Mouse (Mus musculus): ENCODE measurements at regions not wholly inside any gene's neighbourhood (a gene's known extent, or its start where the extent isn't known, plus 50 kb on each side); places are given as distances from the start of the nearest gene placed in this dataset.
"Not testable (repeated sequence)": the region's sequence is repeated elsewhere in the genome, so short reads cannot be mapped to it uniquely, and the experiment has no call there.

DNA sequence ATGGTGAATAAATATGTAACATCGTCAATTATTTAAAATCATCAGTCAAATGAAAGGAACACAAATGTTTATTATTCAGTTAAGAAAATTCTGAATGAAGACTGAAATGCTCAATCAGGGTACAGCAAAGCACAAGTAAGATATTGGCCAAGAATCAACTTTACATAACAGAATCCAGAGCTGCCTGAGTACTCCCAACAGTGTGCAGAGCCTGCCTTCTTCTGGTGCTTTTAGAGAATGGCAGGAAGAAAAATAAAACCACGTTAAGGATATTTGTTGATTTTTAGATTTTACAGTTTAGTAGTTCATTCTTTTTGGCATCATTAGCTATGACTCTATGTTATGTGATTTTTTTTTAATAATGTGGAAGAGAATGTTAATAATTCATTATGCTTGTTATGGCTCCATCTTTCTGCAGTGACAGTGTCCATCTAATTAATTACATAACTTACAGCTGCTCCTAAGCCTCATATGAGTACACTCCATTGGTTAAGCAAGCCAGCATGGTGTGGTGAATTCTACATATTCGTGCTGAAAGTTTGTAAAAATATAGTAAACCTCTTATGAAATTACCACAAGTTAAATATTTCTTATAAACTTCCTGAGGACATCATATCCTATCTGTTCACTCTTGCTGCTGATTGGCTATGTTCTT is 579.0 kb downstream of the Kcna4 start:
- no peak for DNase-seq

DNA sequence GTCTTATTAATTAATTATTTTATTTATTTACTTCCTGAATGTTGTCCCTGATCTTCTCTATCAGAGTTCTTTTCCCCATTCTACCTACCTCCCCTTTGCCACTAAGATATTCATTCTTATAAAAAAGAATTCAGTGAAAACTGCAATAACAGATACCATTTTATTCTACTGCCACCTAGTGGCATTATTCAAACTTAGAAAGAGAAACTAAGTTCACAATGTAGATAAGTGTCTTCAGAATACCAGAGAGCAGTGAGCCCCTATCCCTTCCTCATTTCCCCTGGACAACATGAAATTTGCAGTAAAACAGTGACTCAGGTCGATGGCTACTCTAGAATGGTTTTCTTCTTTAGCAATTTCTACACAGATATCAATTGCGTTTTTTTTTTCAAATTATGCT is 589.2 kb downstream of the Kcna4 start:
- no peak for DNase-seq

DNA sequence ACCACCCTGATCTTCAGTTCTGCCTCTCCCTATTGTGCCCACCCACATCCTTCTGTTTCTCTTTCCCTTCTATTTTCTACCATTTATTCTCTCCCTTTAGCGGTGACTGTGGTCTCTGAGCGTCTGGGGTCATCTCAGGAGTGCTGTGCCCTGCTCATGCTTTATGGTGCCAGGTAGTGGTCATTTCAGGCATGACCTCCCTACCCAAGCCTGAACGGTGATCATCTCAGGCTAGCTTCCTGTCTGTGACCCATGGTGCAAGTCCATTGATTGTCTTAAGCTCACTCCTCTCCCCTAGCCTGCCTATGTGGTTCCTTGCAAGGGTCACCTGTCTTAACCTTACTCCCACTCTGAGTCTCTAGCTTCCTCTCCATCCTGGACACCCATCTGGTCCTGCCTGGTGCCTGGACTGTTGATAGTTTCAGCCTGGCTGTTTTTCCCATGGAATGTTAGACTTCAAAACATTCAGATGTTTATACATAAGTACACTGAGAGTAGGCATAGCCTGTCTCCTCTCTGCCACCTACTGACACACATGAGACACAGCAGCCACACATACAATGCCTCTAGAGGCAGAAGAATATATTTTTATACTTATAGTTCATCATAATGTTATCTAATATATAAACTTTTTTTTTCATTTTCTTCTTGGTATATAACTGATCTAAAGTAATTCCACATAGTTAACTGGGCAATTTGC is 595.8 kb downstream of the Kcna4 start:
- DNase-seq, result no peak

DNA sequence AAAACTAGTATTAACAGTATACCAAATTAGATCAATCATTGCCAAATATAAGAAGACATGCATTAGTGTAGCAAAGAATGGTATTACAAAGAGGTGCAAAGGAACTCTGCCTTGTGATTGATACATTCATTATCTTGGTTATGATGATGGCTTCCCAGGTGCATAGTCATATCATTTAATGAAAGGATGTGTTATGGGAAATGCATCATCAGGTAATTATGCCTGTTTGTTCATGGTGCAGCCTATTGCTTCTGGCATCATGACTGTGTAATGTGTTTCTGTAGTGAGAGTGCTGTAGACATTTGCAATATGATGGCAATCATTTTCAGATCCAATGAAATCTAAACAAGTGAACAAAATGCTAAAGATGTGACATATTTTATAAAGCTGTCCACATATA is 597.8 kb downstream of the Kcna4 start:
- DNase-seq, result no peak

DNA sequence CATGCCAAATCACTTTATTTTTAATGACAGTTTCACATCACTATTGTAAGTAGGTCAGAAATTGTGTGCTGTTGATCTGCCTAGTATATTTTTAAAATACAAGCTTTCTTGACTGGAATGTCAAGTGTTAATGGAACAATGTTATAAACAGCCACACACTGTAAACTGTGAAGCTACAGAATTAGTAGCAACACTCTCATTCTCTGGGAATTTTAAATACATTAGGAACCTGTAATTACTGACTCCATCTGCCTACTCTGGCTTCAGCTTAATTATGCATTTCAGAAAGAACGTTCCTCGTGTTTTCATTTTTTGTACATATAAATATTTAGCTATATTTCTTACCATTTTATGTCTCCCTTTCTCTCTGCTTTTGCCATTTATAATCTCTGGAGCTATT is 634.7 kb downstream of the Kcna4 start:
- DNase-seq, result no peak

DNA sequence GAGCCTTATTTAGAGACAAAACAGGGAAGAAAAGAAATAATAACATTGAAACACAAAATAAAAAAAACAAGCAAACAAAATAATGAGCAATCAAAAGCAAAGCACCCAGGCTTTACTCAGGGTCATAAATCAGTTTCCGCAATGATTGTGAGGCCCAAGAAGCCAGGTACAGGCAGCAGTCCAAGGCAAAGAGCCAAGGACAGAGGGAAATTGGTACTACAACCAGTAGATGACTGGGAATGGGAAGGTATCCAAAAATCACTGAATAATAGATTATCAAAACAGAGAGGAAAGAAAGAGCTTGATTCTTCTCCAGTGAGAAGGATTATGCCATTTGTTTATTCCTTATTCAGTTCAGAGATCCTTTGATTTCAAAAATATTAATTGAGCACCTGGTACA is 636.2 kb downstream of the Kcna4 start:
- peak; percentile 6 for DNase-seq

DNA sequence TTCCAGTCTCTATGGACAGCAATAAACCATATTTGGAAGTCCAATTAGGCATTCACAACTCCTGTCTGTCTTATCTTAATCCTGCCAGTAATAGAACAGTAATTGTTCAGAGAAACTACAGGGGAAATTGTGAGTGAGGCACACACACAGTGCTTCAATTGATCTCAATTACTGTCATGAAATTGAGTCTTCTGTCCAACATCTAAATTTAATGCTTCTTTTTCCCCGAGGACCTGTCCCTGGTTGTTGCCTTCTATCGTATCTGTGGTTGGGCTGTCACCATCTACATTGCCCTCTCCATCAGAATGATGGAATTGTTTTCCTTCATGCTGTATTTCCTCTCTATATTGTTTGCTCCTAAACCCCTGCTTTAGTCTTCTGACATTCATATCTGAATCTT is 644.9 kb downstream of the Kcna4 start:
- DNase-seq, result no peak

DNA sequence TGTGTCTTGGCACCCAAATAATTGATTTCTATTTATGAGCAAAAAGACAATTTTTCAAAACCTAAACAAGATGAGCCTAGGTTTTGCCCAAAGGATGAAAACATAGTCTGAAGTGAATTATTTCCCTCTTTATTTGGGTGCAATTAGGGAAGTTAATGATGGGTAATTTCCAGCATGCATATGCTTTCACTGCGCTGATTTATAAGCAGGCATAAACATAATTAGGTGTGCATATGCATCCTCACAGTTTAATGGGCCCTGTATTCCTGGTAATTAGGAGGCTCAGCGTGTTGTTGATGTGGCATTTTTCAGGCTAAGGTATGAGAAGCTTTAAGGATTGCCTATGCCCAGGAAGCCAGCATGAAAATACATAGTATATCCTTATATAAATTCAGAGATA is 645.3 kb downstream of the Kcna4 start:
- DNase-seq, result no peak

DNA sequence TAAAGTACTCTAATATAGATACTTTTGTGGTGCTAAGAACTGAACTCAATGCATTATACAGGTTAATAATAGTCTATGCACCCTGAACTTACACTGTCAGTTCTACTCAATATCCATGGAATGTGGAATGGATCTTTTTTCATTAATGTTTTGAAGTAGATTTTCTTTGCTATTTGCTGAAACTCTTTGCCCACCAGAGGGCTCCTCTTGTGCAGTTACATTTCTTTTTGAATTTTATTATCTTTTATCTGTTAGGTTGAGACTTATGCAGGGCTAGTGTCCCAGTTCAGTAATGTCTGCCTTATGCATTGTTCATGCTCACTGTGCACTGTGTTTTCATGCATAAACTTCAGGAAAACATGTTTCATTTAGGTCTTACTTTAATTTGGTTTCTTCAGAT is 650.9 kb downstream of the Kcna4 start:
- no peak for DNase-seq

DNA sequence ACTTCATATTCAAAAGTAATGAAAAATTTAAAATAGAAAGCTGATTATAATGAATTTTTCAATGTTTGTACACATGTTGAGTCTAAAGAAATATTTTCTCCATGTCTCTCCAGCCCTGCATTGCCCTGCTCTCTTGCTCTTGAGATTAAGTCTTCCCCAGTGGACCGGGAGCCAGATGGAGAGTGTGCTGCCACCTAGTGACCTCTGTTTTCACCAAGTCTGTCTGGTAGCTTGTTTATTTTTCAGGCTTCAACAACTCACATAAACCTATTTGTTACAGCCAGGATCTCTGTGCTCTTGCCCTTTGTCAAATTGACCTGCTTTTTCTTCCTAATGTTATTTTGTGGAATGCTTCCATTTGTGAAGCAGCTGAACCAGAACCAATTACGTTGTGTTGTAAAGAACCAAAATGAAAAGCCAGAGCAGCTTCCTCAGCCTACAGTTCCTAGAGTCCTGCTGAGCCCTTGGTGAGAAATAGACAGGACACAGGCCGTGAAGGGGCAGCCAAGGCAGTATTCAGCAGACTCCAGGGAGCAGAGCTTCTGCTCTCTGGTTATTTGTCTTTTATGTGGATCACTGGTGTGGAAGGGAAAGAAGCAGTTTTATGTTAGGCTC is 655.5 kb downstream of the Kcna4 start:
- peak; percentile 28 for DNase-seq

DNA sequence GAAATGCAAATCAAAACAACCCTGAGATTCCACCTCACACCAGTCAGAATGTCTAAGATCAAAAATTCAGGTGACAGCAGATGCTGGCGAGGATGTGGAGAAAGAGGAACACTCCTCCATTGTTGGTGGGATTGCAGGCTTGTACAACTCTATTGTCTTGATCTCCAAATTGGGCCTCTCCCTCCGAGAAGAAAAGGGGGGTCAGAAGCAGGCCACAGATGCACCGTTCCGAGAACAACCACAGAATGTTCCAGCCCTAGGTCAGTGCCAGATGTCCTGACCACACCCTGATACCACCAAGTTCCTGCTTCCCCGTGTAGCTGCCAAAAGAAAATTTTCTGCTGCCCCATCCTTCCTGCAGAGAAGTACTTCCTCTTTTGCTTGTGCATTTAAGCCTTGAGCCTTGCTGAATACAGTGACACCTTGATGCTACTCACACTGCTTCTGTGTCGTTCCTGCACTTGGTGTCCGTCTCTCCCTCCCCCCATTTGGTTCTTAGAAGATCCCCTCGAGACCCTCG is 665.2 kb downstream of the Kcna4 start:
- not testable (repeated sequence) for DNase-seq

DNA sequence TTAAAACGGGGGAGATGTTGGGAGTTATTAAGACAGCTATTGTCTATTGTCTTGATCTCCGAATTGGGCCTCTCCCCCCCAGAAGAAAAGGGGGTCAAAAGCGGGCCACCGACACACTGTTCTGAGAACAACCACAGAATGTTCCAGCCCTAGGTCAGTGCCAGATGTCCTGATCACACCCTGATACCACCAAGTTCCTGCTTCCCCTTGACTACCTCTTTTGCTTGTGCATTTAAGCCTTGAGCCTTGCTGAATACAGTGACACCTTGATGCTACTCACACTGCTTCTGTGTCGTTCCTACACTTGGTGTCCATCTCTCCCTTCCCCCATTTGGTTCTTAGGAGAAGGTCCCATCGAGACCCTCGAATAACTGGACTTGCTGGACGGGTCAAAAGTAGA is 673.5 kb downstream of the Kcna4 start:
- not testable (repeated sequence) for DNase-seq

DNA sequence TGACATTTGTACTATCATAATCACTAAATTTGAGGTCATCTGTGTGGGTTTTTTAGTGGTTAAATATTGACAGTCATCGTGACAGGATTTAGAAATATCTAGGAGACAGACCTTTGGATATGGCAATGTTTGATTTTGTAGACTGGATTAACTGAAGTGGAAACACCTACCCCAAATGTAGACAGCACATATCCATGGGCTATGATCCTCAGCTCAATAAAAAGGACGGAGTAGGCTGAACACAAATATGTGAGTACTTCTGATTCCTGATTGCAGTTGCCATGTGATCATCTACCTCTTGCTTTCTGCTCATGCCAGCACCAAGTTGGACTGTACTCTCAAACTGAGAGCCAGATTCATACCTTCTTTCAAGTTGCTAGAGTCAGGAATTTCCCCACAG is 674.4 kb downstream of the Kcna4 start:
- DNase-seq, result no peak

DNA sequence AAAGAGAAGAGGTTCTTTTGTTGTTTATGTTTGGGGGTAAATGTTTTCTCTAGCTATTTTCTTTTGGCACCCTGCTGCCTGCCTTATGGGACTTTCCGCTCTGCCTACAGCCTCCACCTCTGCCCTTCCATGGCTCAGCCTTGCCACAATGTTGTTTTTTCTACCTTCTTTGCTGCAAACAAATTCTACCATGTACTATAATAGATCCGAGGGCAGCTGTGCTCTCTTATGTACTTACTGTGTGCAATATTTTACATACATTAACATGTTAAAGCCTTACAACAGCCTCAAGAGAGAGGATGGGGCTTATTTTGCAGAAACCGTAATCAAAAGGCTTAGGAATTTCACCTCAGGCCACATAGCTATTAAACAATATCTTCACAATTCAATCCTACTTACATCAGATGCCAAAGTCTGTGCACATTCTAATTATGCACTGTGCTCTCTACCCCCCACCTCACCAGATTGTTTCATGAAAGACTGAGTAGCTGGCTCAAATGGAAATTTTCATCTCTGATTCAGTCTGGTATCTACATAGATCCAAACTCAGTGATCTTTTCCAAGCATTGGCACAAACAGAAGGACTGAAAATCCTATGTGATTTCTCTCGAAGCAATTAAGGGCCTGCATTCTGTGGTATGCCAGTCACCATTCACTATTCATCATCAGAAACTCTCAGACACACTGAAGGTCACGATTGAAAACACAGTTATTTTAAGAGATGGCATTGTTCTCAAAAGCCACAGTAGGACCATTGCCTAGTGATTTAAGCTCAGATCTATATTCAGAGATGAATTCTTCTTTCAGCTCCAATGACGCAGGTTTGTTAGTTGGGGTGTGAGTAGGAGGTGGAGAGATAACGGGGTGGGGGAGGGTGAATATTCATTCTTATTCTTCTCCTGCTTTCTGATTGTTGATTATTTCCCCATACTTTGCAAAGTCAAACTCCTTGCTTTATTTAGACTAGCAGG is 675.2 kb downstream of the Kcna4 start:
- no peak for DNase-seq

DNA sequence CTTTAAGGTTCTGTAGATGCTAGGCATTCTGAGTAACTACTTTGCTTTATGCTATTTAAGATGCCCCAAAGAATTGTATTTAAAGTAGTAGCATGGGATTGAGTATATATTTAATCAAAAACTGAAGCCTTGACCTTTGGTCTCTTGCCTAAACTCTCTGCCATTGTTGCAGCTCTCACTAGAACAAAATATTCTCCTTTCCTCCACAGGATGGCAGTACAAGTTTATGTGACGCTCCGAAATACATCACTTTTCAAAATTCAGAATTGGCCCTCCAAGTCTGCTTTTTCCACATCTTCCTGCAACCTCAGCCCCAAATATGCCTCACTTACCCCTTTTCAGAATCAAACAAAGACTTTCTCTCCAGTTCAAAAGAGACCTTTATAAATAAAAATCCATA is 678.1 kb downstream of the Kcna4 start:
- no peak for DNase-seq

DNA sequence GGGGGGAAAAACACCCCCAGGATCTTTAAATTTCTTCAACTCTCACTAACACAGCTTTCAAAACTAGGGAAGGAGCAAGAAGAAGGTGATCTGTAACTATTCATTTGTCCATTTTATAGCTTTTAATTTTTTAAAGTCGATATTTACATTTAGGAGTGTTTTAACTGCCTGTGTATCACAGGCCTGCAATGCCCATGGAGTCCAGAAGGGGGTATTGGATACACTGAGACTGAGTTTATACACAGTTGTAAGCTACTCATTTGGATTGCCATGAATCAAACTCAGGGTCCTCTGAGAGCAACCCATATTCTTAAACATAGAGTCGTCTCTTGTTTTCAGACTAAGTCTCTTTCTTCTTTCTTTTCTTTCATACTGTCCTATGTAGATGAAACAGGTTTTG is 679.1 kb downstream of the Kcna4 start:
- no peak for DNase-seq

DNA sequence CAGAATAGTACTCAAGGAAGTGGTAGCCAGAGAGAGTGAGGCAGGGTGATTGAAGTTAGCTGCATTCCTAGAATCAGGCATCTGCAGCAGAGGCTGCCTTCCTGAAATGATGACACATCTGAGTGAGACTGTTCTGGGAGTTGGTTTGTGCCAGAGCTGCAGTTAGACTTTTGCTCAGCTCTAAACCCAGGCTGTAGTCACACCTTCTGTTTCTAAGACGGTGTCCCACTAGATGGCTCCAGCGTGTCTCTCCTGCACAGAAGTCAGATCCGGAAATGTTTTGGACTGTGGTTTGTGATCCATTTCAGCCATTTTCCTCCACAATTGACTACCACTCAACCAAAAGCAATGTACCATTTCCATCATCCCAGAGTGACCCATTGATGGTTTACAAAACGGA is 683.1 kb downstream of the Kcna4 start:
- no peak for DNase-seq

DNA sequence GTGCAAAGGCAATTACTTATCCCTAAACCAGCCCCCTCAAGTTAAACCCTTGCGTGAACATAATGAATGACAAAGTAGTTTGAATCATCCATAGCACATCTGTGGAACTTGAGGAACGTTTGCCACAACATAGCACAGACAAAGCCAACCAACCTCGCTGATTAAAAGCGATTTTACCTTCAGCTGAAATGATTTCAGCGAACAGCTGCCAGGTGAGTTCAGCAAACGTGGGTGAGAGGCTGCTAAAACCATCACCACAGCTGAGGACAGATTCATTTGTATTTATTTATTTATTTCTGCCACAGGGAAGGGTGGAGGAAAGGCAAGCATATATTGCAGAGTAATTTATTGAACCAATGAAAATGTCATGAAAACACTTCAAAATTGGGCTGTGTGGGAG is 704.4 kb downstream of the Kcna4 start:
- no peak for DNase-seq

DNA sequence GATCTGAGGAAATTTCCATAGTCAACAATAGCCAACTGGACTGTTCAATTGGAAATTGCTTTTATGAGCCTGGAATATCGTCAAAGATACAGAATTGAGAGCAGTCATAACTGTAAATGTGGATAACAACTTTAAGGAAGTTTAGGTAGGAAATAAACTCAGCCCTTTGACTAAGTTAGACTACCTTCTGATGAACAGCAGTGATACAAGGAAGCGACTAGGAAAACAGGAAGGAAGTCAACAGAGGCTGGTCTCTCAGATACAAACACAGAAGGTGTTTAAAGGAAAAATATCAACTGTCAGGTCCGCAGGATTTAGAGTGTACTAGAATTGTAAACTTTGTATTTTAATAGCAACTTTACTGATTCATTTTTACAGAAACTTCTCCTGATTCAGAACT is 721.1 kb downstream of the Kcna4 start:
- DNase-seq, result no peak

DNA sequence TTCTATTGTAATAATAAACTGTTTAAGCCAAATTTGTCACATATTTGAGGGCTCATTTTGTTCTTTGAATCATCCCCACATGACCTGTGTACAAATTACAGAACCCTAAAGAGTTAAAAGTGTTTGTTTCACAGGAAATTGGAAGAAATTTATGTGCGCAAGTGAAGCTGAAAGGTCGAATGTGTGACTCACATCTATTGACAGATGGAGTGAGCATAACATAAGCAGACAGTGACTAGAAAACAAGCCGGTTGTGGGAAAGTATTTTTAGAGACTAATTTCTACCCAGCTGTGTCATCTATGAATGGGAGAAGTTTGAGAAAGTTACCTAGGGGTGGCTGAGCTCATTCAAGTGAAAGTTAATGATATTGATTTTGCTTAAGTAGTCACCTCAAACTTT is 732.8 kb downstream of the Kcna4 start:
- DNase-seq, result no peak

DNA sequence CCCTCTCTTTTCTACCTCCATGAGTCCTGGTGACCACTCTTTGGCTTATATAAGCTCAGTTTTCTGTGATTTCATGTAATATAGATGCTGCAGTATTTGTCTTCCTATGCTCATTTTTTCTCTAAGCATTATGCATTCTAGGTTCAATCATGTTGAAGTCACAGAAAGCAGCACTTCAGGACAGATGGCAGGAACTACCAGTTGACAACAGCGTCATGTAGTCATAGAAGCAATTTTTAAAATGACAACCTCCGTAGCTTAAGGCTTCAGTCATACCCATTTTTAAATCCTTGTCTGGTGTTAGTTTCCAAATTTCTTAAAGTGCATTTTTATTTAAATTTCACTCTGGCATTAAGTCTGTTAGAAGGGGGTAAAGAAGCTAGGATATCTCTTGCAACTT is 740.2 kb downstream of the Kcna4 start:
- no peak for DNase-seq

DNA sequence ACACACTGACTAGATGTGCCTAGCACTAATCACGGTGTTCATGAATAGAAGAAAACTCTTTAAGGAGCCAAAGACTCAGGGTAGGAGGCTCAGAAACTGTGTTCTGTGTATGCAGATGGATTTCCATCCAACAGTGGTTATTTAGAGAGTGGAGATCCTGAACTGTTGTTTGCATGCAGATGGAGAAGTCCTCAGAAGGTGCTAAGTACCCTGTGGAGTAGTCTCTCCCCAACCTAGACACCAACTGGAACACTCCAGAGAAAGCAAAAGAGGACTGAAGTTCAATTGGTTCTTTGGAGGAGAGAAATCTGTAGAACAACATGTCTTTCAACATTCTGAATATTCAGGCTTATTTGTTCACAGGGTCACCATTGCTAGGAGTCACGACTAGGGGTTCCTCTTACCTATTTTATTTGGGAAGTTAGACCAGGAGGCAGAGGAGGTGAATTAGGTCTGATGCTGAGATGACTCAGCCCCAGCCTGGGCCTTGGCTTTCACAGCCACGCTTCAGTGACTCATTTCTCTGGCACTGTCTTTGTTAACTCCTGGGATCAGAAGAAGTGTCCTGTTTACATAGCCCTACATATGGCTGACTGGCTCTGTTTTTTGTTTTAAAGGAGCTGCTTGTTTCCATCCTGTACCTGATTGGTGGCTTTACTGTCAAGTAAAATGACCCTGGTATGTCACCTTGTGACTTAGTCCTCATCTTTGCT is 742.0 kb downstream of the Kcna4 start:
- peak; percentile 9 for DNase-seq
